Mouse (Mus musculus) heart, postnatal 0 days (tissue): ENCODE measurements at regions not wholly inside any gene's neighbourhood (a gene's known extent, or its start where the extent isn't known, plus 50 kb on each side); places are given as distances from the start of the nearest gene placed in this dataset.
A peak's percentile ranks its signal among the peaks of the same experiment; 100 is the strongest.

ENCODE experiments used
- ATAC-seq: fragments of 200-750 bp; cut with Nextera tagmentation; 2 replicates; pipeline ENCODE4 v1.8.0; 2017; ENCODE audit warnings: low read depth, moderate number of reproducible peaks, moderate library complexity; ENCODE audit not compliant: insufficient read depth
- DNase-seq: peaks from one replicate; pipeline ENCODE4 v3.0.0-alpha.2; 2016; ENCODE audit warnings: low spot score
- H3K27ac ChIP-seq: fragments of 300-500 bp; sonication (generic); 2 replicates; pipeline ENCODE4 v1.5.1; 2014; ENCODE audit warnings: low read depth, mild to moderate bottlenecking
- H3K27me3 ChIP-seq: fragments of 300-500 bp; sonication (generic); 2 replicates; pipeline ENCODE4 v1.6.1; 2014; ENCODE audit warnings: low read length, mixed read lengths; ENCODE audit not compliant: control insufficient read depth, insufficient read depth
- H3K36me3 ChIP-seq: fragments of 300-500 bp; sonication (generic); replicated peaks from 2 replicates; pipeline ENCODE4 v1.6.1; 2014; ENCODE audit warnings: low read length, mixed read lengths; ENCODE audit not compliant: control insufficient read depth, insufficient read depth
- H3K4me1 ChIP-seq: fragments of 300-500 bp; sonication (generic); 2 replicates; pipeline ENCODE4 v1.6.1; 2014; ENCODE audit warnings: antibody characterized with exemption; ENCODE audit not compliant: control insufficient read depth, insufficient read depth
- H3K4me2 ChIP-seq: fragments of 300-500 bp; sonication (generic); 2 replicates; pipeline ENCODE4 v1.6.1; 2014; ENCODE audit warnings: low read depth, mild to moderate bottlenecking, low read length, moderate library complexity
- H3K4me3 ChIP-seq: fragments of 300-500 bp; sonication (generic); 2 replicates; pipeline ENCODE4 v1.5.1; 2014; ENCODE audit warnings: low read depth, low read length
- H3K9ac ChIP-seq: fragments of 300-500 bp; sonication (generic); replicated peaks from 2 replicates; pipeline ENCODE4 v1.6.1; 2014; ENCODE audit warnings: low read depth, low read length, mixed read lengths
- H3K9me3 ChIP-seq: fragments of 300-500 bp; sonication (generic); replicated peaks from 2 replicates; pipeline ENCODE4 v1.6.1; 2016; ENCODE audit warnings: low read length; ENCODE audit not compliant: control insufficient read depth
- CTCF ChIP-seq: IDR thresholded peaks from 2 replicates; pipeline ENCODE4 v1.5.1; 2016; ENCODE audit warnings: antibody characterized with exemption, control low read depth, low read depth
- EP300 ChIP-seq: IDR thresholded peaks from 2 replicates; pipeline ENCODE4 v1.6.1; 2016; ENCODE audit warnings: antibody characterized with exemption, low read depth
- WGBS: fragments of 180-500 bp; shearing (Covaris S2); extraction: QIAGEN DNeasy Blood & Tissue Kit; methylation state at CpG from one replicate; pipeline ENCODE4 v1.1.7; 2014; 5-methylcytosine and 5-hydroxymethylcytosine counted together

GRCm38 (mm10) chrX:142534780-142535179 is 144.4 kb upstream of the Acsl4 start:
- WGBS = 44% methylated on average over 8 of the region's 8 CpGs
- TF ChIP-seq CTCF (peak; percentile 58), EP300 (no peak)
- no peaks in the 10 kb centered on the region for H3K4me1 ChIP-seq
- no peak overlapping the region for H3K4me3 ChIP-seq
- H3K36me3 ChIP-seq = no peaks in the 10 kb centered on the region
- H3K27me3 ChIP-seq = no peaks in the 10 kb centered on the region
- H3K4me2 ChIP-seq = no peak overlapping the region
- no peaks in the 10 kb centered on the region for H3K9me3 ChIP-seq
- H3K27ac ChIP-seq = no peak overlapping the region
- DNase-seq (peak; percentile 22), ATAC-seq (no peak)
- no peak overlapping the region for H3K9ac ChIP-seq

DNA sequence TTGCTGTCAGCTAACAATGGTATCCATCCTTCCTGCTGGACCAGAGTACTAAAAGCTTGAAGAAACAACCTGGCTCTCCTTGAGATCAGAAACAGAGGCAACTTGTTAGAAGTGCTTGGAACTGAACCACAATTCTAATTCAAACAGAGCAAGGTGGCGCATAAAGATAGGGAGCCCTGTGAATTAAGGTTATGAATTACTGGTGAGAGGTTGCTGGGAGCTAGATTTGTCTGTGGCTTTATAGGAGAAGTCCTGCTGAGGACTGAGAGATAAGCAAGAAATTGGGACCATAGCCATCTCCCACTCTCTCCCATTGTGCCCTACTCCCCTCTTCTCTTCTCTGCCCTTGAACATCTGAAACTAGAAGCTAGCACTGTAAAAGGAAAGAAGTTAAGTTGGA is 145.2 kb upstream of the Acsl4 start:
- DNase-seq (no peak), ATAC-seq (no peak)
- Histone ChIP-seq H3K27me3 (no peaks in the 10 kb centered on the region), H3K9me3 (no peaks in the 10 kb centered on the region), H3K27ac (no peak overlapping the region), H3K4me1 (no peaks in the 10 kb centered on the region), H3K9ac (no peak overlapping the region), H3K36me3 (no peaks in the 10 kb centered on the region), H3K4me3 (no peak overlapping the region), H3K4me2 (no peak overlapping the region)
- WGBS = 100% methylated on average over 1 of the region's 1 CpGs
- TF ChIP-seq EP300 (no peak), CTCF (no peak)

GRCm38 (mm10) chrX:142535954-142536353 is 145.3 kb upstream of the Tmem164 start:
- Histone ChIP-seq H3K4me3 (no peak overlapping the region), H3K4me1 (no peaks in the 10 kb centered on the region), H3K9ac (no peak overlapping the region), H3K4me2 (no peak overlapping the region), H3K27ac (no peak overlapping the region), H3K9me3 (no peaks in the 10 kb centered on the region), H3K27me3 (no peaks in the 10 kb centered on the region), H3K36me3 (no peaks in the 10 kb centered on the region)
- 76% methylated on average over 2 of the region's 2 CpGs for WGBS
- TF ChIP-seq CTCF (no peak), EP300 (no peak)
- no peak for DNase-seq
- no peak for ATAC-seq

GRCm38 (mm10) chrX:142537259-142537963 is 143.8 kb upstream of the Tmem164 start:
- Histone ChIP-seq H3K4me1 (no peaks in the 10 kb centered on the region), H3K9ac (no peak overlapping the region), H3K36me3 (no peaks in the 10 kb centered on the region), H3K4me2 (no peak overlapping the region), H3K27me3 (no peaks in the 10 kb centered on the region), H3K9me3 (no peaks in the 10 kb centered on the region), H3K4me3 (no peak overlapping the region), H3K27ac (no peak overlapping the region)
- TF ChIP-seq EP300 (no peak), CTCF (no peak)
- 71% methylated on average over 5 of the region's 5 CpGs for WGBS
- DNase-seq (no peak), ATAC-seq (no peak)

DNA sequence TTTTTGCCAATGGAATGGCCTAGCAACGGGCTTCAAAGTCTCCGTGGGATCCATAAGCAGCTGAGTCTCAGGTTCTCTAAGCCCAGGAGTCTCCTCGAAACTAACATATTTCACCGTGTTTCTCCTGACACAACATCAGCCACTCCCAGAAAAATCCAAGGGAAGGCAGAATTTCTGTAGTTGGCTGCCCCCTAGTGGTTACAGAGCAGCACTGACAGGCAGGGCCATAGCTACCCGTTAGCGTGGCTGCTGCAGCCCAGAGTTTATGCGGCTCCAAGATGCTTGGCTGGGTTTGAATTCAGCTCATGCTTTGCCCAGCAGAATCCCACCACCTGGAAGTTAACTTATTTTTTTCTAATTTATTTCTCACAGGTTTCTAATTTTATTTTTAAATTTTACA is 140.9 kb upstream of the Tmem164 start:
- Histone ChIP-seq H3K9ac (no peak overlapping the region), H3K4me1 (no peaks in the 10 kb centered on the region), H3K27me3 (no peaks in the 10 kb centered on the region), H3K36me3 (no peaks in the 10 kb centered on the region), H3K27ac (no peak overlapping the region), H3K4me3 (no peak overlapping the region), H3K4me2 (peak overlapping the region; percentile 43; the same call in 1 of the 2 replicates), H3K9me3 (no peaks in the 10 kb centered on the region)
- TF ChIP-seq CTCF (peak; percentile 75), EP300 (no peak)
- WGBS = 15% methylated on average over 7 of the region's 7 CpGs
- ATAC-seq (no peak), DNase-seq (peak; percentile 40)

DNA sequence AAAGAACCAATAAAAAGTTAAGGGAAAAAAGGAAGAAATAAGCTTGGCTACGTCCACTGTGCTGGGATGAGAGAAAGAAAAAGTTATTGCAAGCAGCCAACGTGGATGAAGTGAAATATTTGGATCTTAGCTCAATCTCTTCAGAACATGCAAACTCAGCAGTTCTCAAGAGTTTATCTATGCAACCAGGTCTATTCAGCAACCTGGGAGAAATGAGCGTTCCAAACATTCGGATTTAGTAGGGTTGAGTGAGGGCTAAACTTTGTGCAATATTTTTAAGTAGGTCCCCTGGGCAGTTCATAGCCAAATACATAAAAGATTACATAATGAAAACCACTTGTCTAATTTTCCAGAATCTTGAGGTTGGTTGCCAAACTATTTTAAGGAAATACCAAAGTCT is 129.0 kb upstream of the Tmem164 start:
- H3K9ac ChIP-seq = no peak overlapping the region
- no peaks in the 10 kb centered on the region for H3K36me3 ChIP-seq
- no peak overlapping the region for H3K4me3 ChIP-seq
- no peaks in the 10 kb centered on the region for H3K9me3 ChIP-seq
- no peaks in the 10 kb centered on the region for H3K27me3 ChIP-seq
- 57% methylated on average over 4 of the region's 4 CpGs for WGBS
- no peak for ATAC-seq
- no peak for DNase-seq
- no peak overlapping the region for H3K27ac ChIP-seq
- H3K4me1 ChIP-seq = no peaks in the 10 kb centered on the region
- H3K4me2 ChIP-seq = no peak overlapping the region
- no peak for TF ChIP-seq EP300
- no peak for TF ChIP-seq CTCF
